Comparison of ENCODE assay signal across 21 mouse cellular contexts in the genomic region with DNA sequence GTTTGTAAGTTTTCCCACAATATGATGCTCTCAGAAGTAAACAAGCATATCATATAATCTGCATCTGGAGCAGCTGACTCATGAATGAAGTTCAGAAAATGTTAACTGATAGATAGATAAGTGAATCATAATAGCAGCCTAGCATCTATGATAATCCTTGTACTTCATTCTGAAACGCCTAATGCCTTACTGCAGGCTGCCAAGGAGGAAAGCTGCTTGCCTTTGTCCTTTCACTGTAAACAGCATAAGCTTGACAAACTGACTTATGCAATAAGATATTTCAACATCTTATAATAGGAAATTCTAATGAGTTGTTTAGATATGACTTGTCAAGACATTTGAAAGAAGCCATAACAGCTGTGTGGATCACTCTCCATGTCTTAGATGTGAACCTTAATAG.
A peak's percentile ranks its signal among the peaks of the same experiment; 100 is the strongest.
DNase-seq lines count a peak whose midpoint lies in the region; ATAC-seq and TF ChIP-seq lines count a peak whose summit lies in the region.
"Had no signal": no experiment of that assay in that cellular context is flagged by ENCODE, and none has a peak within 500 bp of the region (broad histone marks: within the 10 kb centered on the region; RNA-seq: fewer than 3 reads in every experiment).

No protein-coding gene starts in this region.

- TF ChIP-seq POLR2A in lung, adult 2 months (IDR thresholded peaks at IDR 0.05; ENCODE audit: borderline replicate concordance, extremely low read depth, low read depth, low read length): no peak

- ATAC-seq in forebrain, embryonic 14.5 days: no peak
- ATAC-seq in forebrain, embryonic 13.5 days: no peak
- ATAC-seq in lung, embryonic 14.5 days (ENCODE audit: insufficient read depth): peak; percentile 72
- ATAC-seq: activated CD4-positive, CD25-positive, alpha-beta regulatory T cell, adult 4 months; CD4-positive, CD25-positive, alpha-beta regulatory T cell, adult 4 months had no signal

- no peaks in the 10 kb centered on the region for H3K4me1 ChIP-seq in forebrain, embryonic 14.5 days (ENCODE audit: control insufficient read depth, insufficient read depth, low read length)
- H3K4me1 ChIP-seq in forebrain, embryonic 13.5 days: peaks cover 3% of the 10 kb centered on the region; the same call in 1 of the 2 replicates
- H3K4me1 ChIP-seq in lung, embryonic 14.5 days (ENCODE audit: insufficient read depth): peaks cover 8% of the 10 kb centered on the region; the same call in 1 of the 2 replicates
- H3K4me1 ChIP-seq in lung, adult 2 months (ENCODE audit: control insufficient read depth, insufficient read depth, low read length): no peaks in the 10 kb centered on the region
- H3K4me1 ChIP-seq: embryonic facial prominence, embryonic 15.5 days had no signal

- no peak overlapping the region for H3K27ac ChIP-seq in forebrain, embryonic 14.5 days (ENCODE audit: low read depth, low read length)
- no peak overlapping the region for H3K27ac ChIP-seq in forebrain, embryonic 13.5 days
- H3K27ac ChIP-seq in lung, embryonic 14.5 days (ENCODE audit: low read depth): no peak overlapping the region
- H3K27ac ChIP-seq: embryonic facial prominence, embryonic 15.5 days; hindbrain, embryonic 13.5 days; left cerebral cortex, adult 2 months had no signal

- H3K9me3 ChIP-seq in forebrain, embryonic 14.5 days (replicated peaks; ENCODE audit: control insufficient read depth, low read length): no peaks in the 10 kb centered on the region
- H3K9me3 ChIP-seq in forebrain, embryonic 13.5 days (replicated peaks): no peaks in the 10 kb centered on the region
- H3K9me3 ChIP-seq in lung, embryonic 14.5 days (ENCODE audit: low read depth, low read length): no peaks in the 10 kb centered on the region; the same call in 1 of the 2 replicates
- H3K9me3 ChIP-seq: embryonic facial prominence, embryonic 15.5 days; hindbrain, embryonic 13.5 days had no signal

- H3K4me3 ChIP-seq in forebrain, embryonic 14.5 days (ENCODE audit: low read depth, low read length): no peak overlapping the region
- H3K4me3 ChIP-seq in forebrain, embryonic 13.5 days: no peak overlapping the region
- H3K4me3 ChIP-seq in lung, embryonic 14.5 days (ENCODE audit: low read depth, low read length): no peak overlapping the region
- no peak overlapping the region for H3K4me3 ChIP-seq in lung, adult 2 months (replicated peaks; ENCODE audit: extremely low read depth, low read depth, low read length)
- H3K4me3 ChIP-seq: embryonic facial prominence, embryonic 15.5 days; hindbrain, embryonic 13.5 days; left cerebral cortex, adult 2 months had no signal

- no peaks in the 10 kb centered on the region for H3K27me3 ChIP-seq in forebrain, embryonic 14.5 days (replicated peaks; ENCODE audit: control insufficient read depth, insufficient read depth, low read length)
- no peaks in the 10 kb centered on the region for H3K27me3 ChIP-seq in forebrain, embryonic 13.5 days
- no peaks in the 10 kb centered on the region for H3K27me3 ChIP-seq in lung, embryonic 14.5 days (ENCODE audit: insufficient read depth, low read length)
- H3K27me3 ChIP-seq: embryonic facial prominence, embryonic 15.5 days; hindbrain, embryonic 13.5 days had no signal

- H3K36me3 ChIP-seq in forebrain, embryonic 14.5 days (ENCODE audit: control insufficient read depth, insufficient read depth, low read length): no peaks in the 10 kb centered on the region
- H3K36me3 ChIP-seq in forebrain, embryonic 13.5 days (ENCODE audit: poor library complexity, severe bottlenecking): no peaks in the 10 kb centered on the region
- H3K36me3 ChIP-seq in lung, embryonic 14.5 days (ENCODE audit: insufficient read depth): no peaks in the 10 kb centered on the region
- H3K36me3 ChIP-seq: embryonic facial prominence, embryonic 15.5 days; hindbrain, embryonic 13.5 days had no signal

- DNase-seq in forebrain, embryonic 14.5 days (ENCODE audit: low spot score): peak; percentile 7
- DNase-seq in lung, embryonic 14.5 days: peak; percentile 75
- no peak for DNase-seq in lung, adult 2 months
- peak; percentile 2 for DNase-seq in retina, embryonic 14.5 days (ENCODE audit: low spot score)
- DNase-seq in retina, postnatal 1 day: no peak
- no peak for DNase-seq in gastrocnemius, postnatal 10 days
- DNase-seq: adrenal gland, postnatal 14 days; cerebellum, adult 11 months; cerebellum, postnatal 14 days; gastrocnemius, postnatal 36 days; kidney, adult 9 months; kidney, postnatal 25 days; left cerebral cortex, postnatal 4 days; liver; right cerebral cortex, postnatal 4 days had no signal

- H3K9ac ChIP-seq in forebrain, embryonic 14.5 days (ENCODE audit: low read length): no peak overlapping the region
- no peak overlapping the region for H3K9ac ChIP-seq in forebrain, embryonic 13.5 days
- no peak overlapping the region for H3K9ac ChIP-seq in lung, embryonic 14.5 days
- H3K9ac ChIP-seq: embryonic facial prominence, embryonic 15.5 days; hindbrain, embryonic 13.5 days had no signal

- no peak overlapping the region for H3K4me2 ChIP-seq in forebrain, embryonic 14.5 days (ENCODE audit: low read length)
- no peak overlapping the region for H3K4me2 ChIP-seq in forebrain, embryonic 13.5 days
- no peak overlapping the region for H3K4me2 ChIP-seq in lung, embryonic 14.5 days
- H3K4me2 ChIP-seq: embryonic facial prominence, embryonic 15.5 days; hindbrain, embryonic 13.5 days had no signal

- no peak for TF ChIP-seq CTCF in lung, embryonic 14.5 days (IDR thresholded peaks at IDR 0.05; ENCODE audit: low read depth)
- TF ChIP-seq CTCF in lung, adult 2 months (IDR thresholded peaks at IDR 0.05; ENCODE audit: insufficient read depth, low read length): no peak

- WGBS in forebrain, embryonic 14.5 days: 56% methylated on average over 1 of the region's 1 CpGs
- WGBS in forebrain, embryonic 13.5 days: 55% methylated on average over 1 of the region's 1 CpGs
- 39% methylated on average over 1 of the region's 1 CpGs for WGBS in lung, embryonic 14.5 days
- 51% methylated on average over 1 of the region's 1 CpGs for WGBS in lung, adult 2 months

Comparison
In these comparisons a context has a peak if more than half of its experiments do, and no peak if none do; other contexts are left out.
1. DNase-seq: peak in forebrain, embryonic 14.5 days (single experiment), lung, embryonic 14.5 days (single experiment) and retina, embryonic 14.5 days (single experiment); none in lung, adult 2 months (single experiment), retina, postnatal 1 day (single experiment) and gastrocnemius, postnatal 10 days (single experiment).